ENCODE assay signal across 13 mouse cellular contexts in the genomic region with DNA sequence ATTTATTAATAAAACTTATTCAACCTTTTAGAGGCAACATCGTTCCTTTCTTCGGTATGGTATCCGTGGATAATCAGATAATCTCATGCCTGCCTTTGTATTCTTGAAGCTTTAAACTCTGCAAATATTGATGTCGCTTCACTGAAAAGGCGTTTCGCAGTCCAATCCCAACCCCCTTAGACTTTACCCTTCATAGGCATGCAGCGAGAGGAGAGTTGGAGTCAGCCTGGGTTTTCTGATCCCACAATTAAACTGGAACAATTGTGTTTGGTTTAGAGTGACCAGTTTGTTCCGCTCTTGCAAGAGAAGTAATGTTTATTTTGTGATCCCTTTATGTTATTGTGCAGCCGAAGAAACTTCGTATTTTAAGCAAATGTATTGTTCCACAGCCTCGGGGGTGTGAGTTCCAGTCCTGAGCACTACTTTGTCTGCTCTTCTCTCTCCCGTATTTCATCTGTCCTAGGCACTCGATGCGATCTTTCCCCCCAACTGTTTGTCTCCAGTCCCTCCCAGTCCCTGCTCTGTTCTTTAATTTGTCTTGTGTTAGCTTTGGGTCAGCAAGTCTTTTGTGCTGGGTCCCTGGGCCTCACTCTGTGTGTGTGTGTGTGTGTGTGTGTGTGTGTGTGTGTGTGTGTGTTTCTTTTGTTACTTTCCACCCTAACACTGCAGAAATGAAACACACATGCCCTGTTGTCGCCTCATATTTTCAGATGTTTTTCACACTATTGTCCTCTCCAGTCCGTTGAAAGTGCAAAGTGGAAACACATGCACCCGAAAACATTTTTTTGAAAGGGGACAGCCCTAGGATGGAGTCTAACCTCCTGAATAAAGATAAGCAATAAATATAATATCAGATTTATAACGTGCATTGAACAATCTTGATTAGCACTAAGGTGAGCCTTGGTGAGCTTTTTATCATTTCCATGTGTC.
DNase-seq lines count a peak whose midpoint lies in the region; ATAC-seq lines count a peak whose summit lies in the region.
"Had no signal": no experiment of that assay in that cellular context is flagged by ENCODE, and none has a peak within 500 bp of the region (broad histone marks: within the 10 kb centered on the region; RNA-seq: fewer than 3 reads in every experiment).

No protein-coding gene starts in this region.

- DNase-seq in heart, postnatal 4 days: no peak
- DNase-seq in neural tube, embryonic 10.5 days (ENCODE audit: extremely low spot score, low spot score): peak; percentile 63
- no peak for DNase-seq in right cerebral cortex, adult 2 months (ENCODE audit: low spot score in 2 of 2)
- DNase-seq in ovary, adult 18-20 months (ENCODE audit: low spot score): no peak
- DNase-seq in c-Kit-positive CD71-positive TER-119-positive erythroid progenitor cells, embryonic 14.5 days (ENCODE audit: low spot score): no peak
- DNase-seq: layer of hippocampus, adult 9-11 months; liver; lung, postnatal 36 days; thymus, postnatal 4 days had no signal

- no peak overlapping the region for H3K4me3 ChIP-seq in heart, embryonic 11.5 days (ENCODE audit: low read depth, low read length)
- no peak overlapping the region for H3K4me3 ChIP-seq in neural tube, embryonic 15.5 days (replicated peaks)
- H3K4me3 ChIP-seq in midbrain, embryonic 12.5 days: no peak overlapping the region

- no peak for ATAC-seq in heart, embryonic 11.5 days (replicated peaks; ENCODE audit: insufficient number of reproducible peaks, low FRiP score, low TSS enrichment)
- ATAC-seq in neural tube, embryonic 15.5 days (ENCODE audit: low FRiP score): no peak
- ATAC-seq in midbrain, embryonic 12.5 days (ENCODE audit: low FRiP score, low read depth): peak; percentile 27

- H3K4me2 ChIP-seq in heart, embryonic 11.5 days: peak overlapping the region; percentile 75
- H3K4me2 ChIP-seq in neural tube, embryonic 15.5 days: no peak overlapping the region
- peak overlapping the region; percentile 22; the same call in 1 of the 2 replicates for H3K4me2 ChIP-seq in midbrain, embryonic 12.5 days (replicated peaks)

- H3K9ac ChIP-seq in heart, embryonic 11.5 days (ENCODE audit: low read depth, low read length): no peak overlapping the region
- no peak overlapping the region for H3K9ac ChIP-seq in neural tube, embryonic 15.5 days (replicated peaks)
- H3K9ac ChIP-seq in midbrain, embryonic 12.5 days (replicated peaks): no peak overlapping the region

- WGBS in heart, embryonic 11.5 days (ENCODE audit: insufficient replicate concordance): 9% methylated on average over 18 of the region's 18 CpGs
- 2% methylated on average over 18 of the region's 18 CpGs for WGBS in neural tube, embryonic 15.5 days
- WGBS in midbrain, embryonic 12.5 days: under 1% methylated on average over 18 of the region's 18 CpGs

- peaks cover 7% of the 10 kb centered on the region; the same call in 1 of the 2 replicates for H3K4me1 ChIP-seq in heart, embryonic 11.5 days (ENCODE audit: control insufficient read depth, insufficient read depth, low read length)
- peaks cover 19% of the 10 kb centered on the region for H3K4me1 ChIP-seq in neural tube, embryonic 15.5 days
- peaks cover 42% of the 10 kb centered on the region for H3K4me1 ChIP-seq in midbrain, embryonic 12.5 days

- no peak overlapping the region for H3K27ac ChIP-seq in heart, embryonic 11.5 days (ENCODE audit: low read depth, low read length)
- no peak overlapping the region for H3K27ac ChIP-seq in neural tube, embryonic 15.5 days (replicated peaks)
- H3K27ac ChIP-seq in midbrain, embryonic 12.5 days (replicated peaks): no peak overlapping the region

- H3K36me3 ChIP-seq in heart, embryonic 11.5 days (ENCODE audit: control insufficient read depth, insufficient read depth, low read length): no peaks in the 10 kb centered on the region
- H3K36me3 ChIP-seq in neural tube, embryonic 15.5 days: no peaks in the 10 kb centered on the region
- no peaks in the 10 kb centered on the region for H3K36me3 ChIP-seq in midbrain, embryonic 12.5 days
- H3K36me3 ChIP-seq: G1E had no signal

- H3K9me3 ChIP-seq in heart, embryonic 11.5 days (replicated peaks; ENCODE audit: control insufficient read depth, low read length): no peaks in the 10 kb centered on the region
- H3K9me3 ChIP-seq in neural tube, embryonic 15.5 days (replicated peaks): no peaks in the 10 kb centered on the region
- no peaks in the 10 kb centered on the region for H3K9me3 ChIP-seq in midbrain, embryonic 12.5 days

- peaks cover 58% of the 10 kb centered on the region for H3K27me3 ChIP-seq in heart, embryonic 11.5 days (ENCODE audit: control insufficient read depth, insufficient read depth, low read length)
- peaks cover 74% of the 10 kb centered on the region for H3K27me3 ChIP-seq in neural tube, embryonic 15.5 days (replicated peaks)
- peaks cover 75% of the 10 kb centered on the region for H3K27me3 ChIP-seq in midbrain, embryonic 12.5 days
